Mouse (Mus musculus) brown adipose tissue, adult 24 weeks (tissue): ENCODE results near the gene Sdsl. TPM values are rescaled to one million over a fixed set of nuclear protein-coding genes. Genes with fewer than 3 reads are reported as not detected.

Source experiments
- H3K27ac ChIP-seq: fragments of 200-500 bp; replicated peaks from 2 replicates; pipeline ENCODE4 v1.5.1; 2012; ENCODE audit warnings: low read depth, mild to moderate bottlenecking, low read length
- H3K4me1 ChIP-seq: fragments of 200-500 bp; 2 replicates; pipeline ENCODE4 v1.6.1; 2012; ENCODE audit warnings: low read length, mixed read lengths; ENCODE audit not compliant: control insufficient read depth, insufficient read depth, insufficient read length
- H3K4me3 ChIP-seq: fragments of 200-500 bp; 2 replicates; pipeline ENCODE4 v1.5.1; 2012; ENCODE audit warnings: low read depth, mild to moderate bottlenecking, low read length, moderate library complexity; ENCODE audit not compliant: insufficient read depth
- polyA plus RNA-seq: library from polyadenylated mRNA; stranded (reverse); fragments of >200 nt; gene quantifications from 2 replicates; pipeline ENCODE4 v1.2.4, GENCODE M21; 2012; ENCODE audit not compliant: missing spikeins, insufficient read depth, insufficient read length

Sdsl gene
- polyA plus RNA-seq, 1 experiment: 22.0 TPM

- Histone ChIP-seq H3K27ac (no peak overlapping the region), H3K4me1 (no peaks in the 10 kb centered on the region), H3K4me3 (no peak overlapping the region)
These were observed 5.4 kb upstream of the Sdsl start for GRCm38 (mm10) chr5:120477993-120478392.

DNA sequence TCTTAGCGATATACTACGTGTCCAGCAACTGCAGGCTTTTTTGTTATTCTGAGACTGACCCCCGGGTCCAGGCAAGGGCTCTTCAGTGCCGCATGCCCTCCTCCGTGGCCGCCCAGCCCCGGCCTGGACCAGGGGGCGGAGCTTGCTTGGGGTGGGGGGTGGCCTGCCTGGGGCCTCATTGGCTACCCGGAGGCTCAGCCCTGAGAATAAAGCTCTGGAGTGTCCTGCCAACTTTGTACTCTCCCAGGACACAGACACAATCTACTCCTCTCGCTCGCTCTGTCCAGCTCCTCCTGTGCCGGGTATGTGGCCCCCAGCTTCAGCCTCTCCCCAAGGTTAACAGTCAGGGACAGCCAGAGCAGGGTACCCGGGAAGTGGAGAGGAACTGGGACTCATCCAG lies 3.7 kb upstream of the Sdsl start, which contains the start of gene Sds:
Sds (plus strand) TSS at position 231 of the 400 bp plus-strand sequence.
- H3K4me1 ChIP-seq: no peaks in the 10 kb centered on the region
- H3K27ac ChIP-seq: no peak within 1 kb of the TSS
- no peak within 1 kb of the TSS for H3K4me3 ChIP-seq

- Histone ChIP-seq H3K27ac (no peak overlapping the region), H3K4me3 (no peak overlapping the region), H3K4me1 (no peaks in the 10 kb centered on the region)
These were observed 3.3 kb upstream of the Sdsl start for GRCm38 (mm10) chr5:120475861-120476260.

DNA sequence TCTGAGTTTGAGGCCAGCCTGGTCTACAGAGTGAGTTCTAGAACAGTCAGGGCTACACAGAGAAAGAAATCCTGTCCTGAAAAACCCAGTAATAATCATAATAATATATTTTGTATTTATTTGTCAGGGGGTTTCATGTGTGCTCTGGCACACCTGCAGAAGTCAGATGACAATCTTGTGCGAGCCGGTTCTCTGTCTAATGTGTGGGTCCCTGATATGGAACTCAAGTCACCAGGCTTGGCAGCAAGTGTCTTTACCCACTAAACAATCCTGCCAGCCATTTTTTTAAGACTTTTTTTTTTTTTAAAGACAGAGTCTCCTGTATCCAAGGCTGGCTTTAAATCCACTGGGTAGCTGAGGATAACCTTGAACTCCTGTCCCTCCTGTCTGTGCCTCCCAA lies 751 bp upstream of the Sdsl start:
- H3K27ac ChIP-seq: no peak overlapping the region
- no peak overlapping the region for H3K4me3 ChIP-seq

GRCm38 (mm10) chr5:120471538-120471937 lies 1.1 kb downstream of the Sdsl start:
- no peaks in the 10 kb centered on the region for H3K4me1 ChIP-seq
- no peak overlapping the region for H3K27ac ChIP-seq
- H3K4me3 ChIP-seq: no peak overlapping the region

More for the DNA sequence above, 751 bp upstream of the Sdsl start:
- no peaks in the 10 kb centered on the region for H3K4me1 ChIP-seq

DNA sequence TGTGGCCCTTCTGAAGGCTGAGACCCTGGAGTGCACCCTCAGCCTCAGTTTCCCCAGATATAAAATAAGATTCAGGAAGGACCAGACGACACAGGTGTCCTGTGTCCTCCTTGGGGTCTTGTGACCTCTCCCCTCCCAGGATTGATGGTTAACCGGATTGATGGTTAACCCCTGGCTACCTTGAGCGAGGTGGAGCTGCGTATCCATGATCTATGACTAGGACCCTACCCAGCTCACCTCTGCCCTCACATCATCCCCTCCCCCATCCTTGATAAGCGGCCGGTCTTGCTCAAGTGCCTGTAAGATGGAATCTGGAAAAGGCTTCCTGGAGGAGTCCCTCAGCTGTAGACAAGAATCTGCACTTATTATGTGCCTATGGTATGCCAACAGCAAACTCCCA lies 3.8 kb downstream of the Sdsl start:
- Histone ChIP-seq H3K4me3 (no peak overlapping the region), H3K4me1 (no peaks in the 10 kb centered on the region), H3K27ac (no peak overlapping the region)

DNA sequence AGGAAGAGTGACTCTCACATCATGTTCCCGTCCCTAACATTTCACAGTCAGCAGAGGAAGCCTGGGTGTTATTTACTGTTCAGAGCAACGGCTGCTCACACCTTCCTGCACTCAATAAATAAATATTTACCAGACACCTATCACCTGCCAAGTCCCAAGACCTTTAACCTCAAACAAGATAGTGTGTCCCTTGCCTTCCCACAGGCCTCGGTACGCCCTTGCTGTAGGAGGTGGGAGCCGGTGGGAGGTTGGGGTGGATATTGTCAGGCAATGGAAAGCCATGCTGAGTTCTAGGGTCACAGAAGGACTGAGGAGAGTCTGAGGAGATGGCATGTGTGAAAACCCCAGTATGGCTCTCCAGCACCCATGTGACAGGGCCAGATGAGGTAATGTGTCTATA lies 4.3 kb downstream of the Sdsl start:
- Histone ChIP-seq H3K4me3 (no peak overlapping the region), H3K4me1 (no peaks in the 10 kb centered on the region), H3K27ac (no peak overlapping the region)

- Histone ChIP-seq H3K4me1 (no peaks in the 10 kb centered on the region), H3K4me3 (peak overlapping the region; percentile 57), H3K27ac (no peak overlapping the region)
These were observed 5.6 kb downstream of the Sdsl start for GRCm38 (mm10) chr5:120467026-120467425.

GRCm38 (mm10) chr5:120465860-120466259 lies 6.8 kb downstream of the Sdsl start:
- H3K4me3 ChIP-seq: no peak overlapping the region
- no peak overlapping the region for H3K27ac ChIP-seq
- no peaks in the 10 kb centered on the region for H3K4me1 ChIP-seq

DNA sequence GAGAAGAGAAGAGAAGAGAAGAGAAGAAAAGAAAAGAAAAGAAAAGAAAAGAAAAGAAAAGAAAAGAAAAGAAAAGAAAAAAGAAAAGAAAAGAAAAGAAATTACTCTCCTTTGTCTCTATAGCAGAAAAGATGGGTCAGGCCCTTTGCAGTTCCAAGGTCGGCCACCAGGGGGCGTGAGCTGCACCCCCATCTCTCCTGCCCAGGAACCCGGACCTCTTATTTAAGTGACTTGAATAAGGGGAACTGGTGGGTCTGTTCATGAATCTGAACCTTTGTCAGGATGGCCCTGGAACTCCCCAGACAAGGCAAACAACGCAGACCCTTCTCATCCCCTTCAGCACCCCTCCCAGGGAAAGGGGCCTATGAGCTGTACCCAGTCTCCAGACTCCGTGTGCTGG lies 7.5 kb downstream of the Sdsl start:
- no peak overlapping the region for H3K4me3 ChIP-seq
- H3K4me1 ChIP-seq: no peaks in the 10 kb centered on the region
- no peak overlapping the region for H3K27ac ChIP-seq

- no peak overlapping the region for H3K4me3 ChIP-seq
- H3K27ac ChIP-seq: no peak overlapping the region
- H3K4me1 ChIP-seq: no peaks in the 10 kb centered on the region
These were observed 8.3 kb downstream of the Sdsl start for GRCm38 (mm10) chr5:120464321-120464720.

DNA sequence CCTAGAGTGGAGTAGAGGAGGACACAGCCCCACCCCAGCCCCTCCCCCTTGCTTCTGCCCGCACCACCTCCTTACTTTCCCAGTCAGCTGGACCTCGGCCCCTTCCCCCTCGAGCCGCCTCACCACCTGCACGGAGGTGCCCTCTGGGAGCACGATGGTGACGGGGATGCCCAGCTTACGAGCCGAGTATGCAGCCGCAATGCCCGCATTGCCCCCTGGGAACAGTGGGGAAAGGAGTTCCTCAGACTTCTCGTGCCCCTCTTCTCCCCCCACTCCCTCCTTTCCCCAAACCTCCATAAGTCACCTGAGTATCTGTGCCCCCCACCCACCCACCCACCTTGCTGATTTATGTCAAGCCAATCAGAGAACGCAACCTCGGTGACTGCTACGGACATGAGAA lies 10.7 kb downstream of the Sdsl start:
- Histone ChIP-seq H3K4me3 (no peak overlapping the region), H3K4me1 (no peaks in the 10 kb centered on the region), H3K27ac (no peak overlapping the region)

DNA sequence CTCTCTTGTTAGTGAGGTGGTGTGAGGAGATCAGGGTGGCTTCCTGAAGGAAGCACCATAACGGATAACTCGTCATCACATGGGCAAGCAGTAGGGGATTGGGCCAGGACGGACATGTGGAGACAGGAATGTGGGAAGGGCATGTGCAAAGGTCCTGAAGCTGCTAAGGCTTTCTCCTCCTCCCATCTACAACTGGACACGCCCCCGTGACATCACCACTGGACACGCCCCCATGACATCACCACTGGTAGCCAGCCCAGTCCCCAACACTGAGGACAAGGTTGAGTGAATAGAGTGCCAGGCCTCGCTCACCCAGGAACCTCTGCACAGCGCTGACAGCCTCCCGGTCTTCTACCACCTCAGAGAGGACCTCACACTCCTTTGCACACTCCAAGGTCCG lies 13.5 kb downstream of the Sdsl start:
- Histone ChIP-seq H3K4me3 (no peak overlapping the region), H3K4me1 (no peaks in the 10 kb centered on the region), H3K27ac (no peak overlapping the region)

DNA sequence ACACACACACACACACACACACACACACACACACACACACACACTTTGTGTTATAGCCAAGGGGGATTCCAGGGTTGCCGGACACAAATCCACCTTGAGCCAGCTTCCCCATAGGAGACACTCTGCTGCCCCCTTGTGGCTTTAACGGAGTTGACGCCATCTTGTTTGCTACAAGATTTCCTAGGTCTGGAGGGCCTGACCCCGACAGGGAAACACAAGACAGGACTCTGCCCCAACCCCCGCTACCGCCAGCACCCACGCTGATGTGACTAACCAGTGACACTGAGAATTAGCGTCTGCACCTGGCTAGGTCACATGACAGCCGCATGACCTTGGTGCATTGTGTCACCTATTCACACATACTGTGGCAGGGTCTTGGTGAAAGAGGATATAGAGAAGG lies 15.0 kb downstream of the Sdsl start:
- Histone ChIP-seq H3K4me1 (no peaks in the 10 kb centered on the region), H3K4me3 (no peak overlapping the region), H3K27ac (no peak overlapping the region)

- no peaks in the 10 kb centered on the region for H3K4me1 ChIP-seq
- H3K4me3 ChIP-seq: no peak overlapping the region
- H3K27ac ChIP-seq: no peak overlapping the region
These were observed 15.6 kb downstream of the Sdsl start for GRCm38 (mm10) chr5:120456841-120457554.

DNA sequence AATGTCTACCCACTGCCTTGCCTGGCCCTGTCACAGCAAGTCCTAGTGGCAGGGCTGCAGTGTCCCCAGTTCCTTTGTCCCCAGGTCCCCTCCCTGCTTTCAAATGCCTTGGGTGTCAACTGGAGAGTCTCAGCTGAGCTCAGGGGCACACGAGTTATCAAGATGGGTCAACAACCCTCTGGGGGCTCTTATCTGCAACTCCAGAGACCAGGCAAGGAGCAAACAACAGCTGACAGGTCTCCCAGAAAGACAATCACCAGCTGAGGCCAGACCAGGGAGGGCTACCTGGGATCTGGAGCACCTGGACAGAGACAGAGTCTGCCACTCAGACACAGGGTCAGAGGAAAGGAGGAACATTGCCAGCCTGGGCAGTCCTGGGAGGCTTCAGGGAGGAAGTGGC lies 16.4 kb downstream of the Sdsl start:
- Histone ChIP-seq H3K4me3 (no peak overlapping the region), H3K27ac (no peak overlapping the region), H3K4me1 (no peaks in the 10 kb centered on the region)
